Mouse (Mus musculus) splenic B cell, adult 2 months (primary cell): ENCODE measurements around the gene Ifi207.
A peak's percentile ranks its signal among the peaks of the same experiment; 100 is the strongest.
"Not testable (repeated sequence)": the region's sequence is repeated elsewhere in the genome, so short reads cannot be mapped to it uniquely, and the experiment has no call there.

Experiments
- DNase-seq: peaks from one replicate; pipeline ENCODE4 v3.0.0-alpha.2; 2011; ENCODE audit warnings: low read depth, low spot score
- H3K27me3 ChIP-seq: 2 replicates; pipeline ENCODE4 v1.6.1; 2012; ENCODE audit warnings: mild to moderate bottlenecking, low read length, moderate library complexity, mixed read lengths; ENCODE audit not compliant: control insufficient read depth, poor library complexity, insufficient read depth, severe bottlenecking
- H3K36me3 ChIP-seq: 2 replicates; pipeline ENCODE4 v1.6.1; 2012; ENCODE audit warnings: mild to moderate bottlenecking, low read length, moderate library complexity, mixed read lengths; ENCODE audit not compliant: control insufficient read depth, poor library complexity, insufficient read depth, severe bottlenecking

Gene Ifi207

GRCm38 (mm10) chr1:173741656-173742055, at the start of gene Ifi207:
Gene Ifi207, minus strand, starts transcription at chr1:173741747.
- no peaks in the 10 kb centered on the region for H3K27me3 ChIP-seq
- H3K36me3 ChIP-seq, result no peaks in the 10 kb centered on the region
- peak; percentile 13 for DNase-seq

- H3K27me3 ChIP-seq, H3K36me3 ChIP-seq, DNase-seq: not testable (repeated sequence)
These were observed 31.9 kb upstream of the Ifi207 start for GRCm38 (mm10) chr1:173773457-173773856.

- DNase-seq, result peak; percentile 2
- H3K36me3 ChIP-seq, H3K27me3 ChIP-seq: not testable (repeated sequence)
These were observed 25.5 kb upstream of the Ifi207 start, which contains the start of gene Ifi204 for GRCm38 (mm10) chr1:173766848-173767617. Gene Ifi204, minus strand, starts transcription at chr1:173766943.

- H3K27me3 ChIP-seq, H3K36me3 ChIP-seq, DNase-seq: not testable (repeated sequence)
These were observed 18.5 kb upstream of the Ifi207 start for GRCm38 (mm10) chr1:173760032-173760431.

- Histone ChIP-seq H3K36me3 (no peaks in the 10 kb centered on the region), H3K27me3 (no peaks in the 10 kb centered on the region)
- DNase-seq, result peak; percentile 21
These were observed 715 bp upstream of the Ifi207 start for GRCm38 (mm10) chr1:173742262-173742661.

- H3K27me3 ChIP-seq, result no peaks in the 10 kb centered on the region
- DNase-seq, result no peak
- no peaks in the 10 kb centered on the region for H3K36me3 ChIP-seq
These were observed 1.0 kb downstream of the Ifi207 start for GRCm38 (mm10) chr1:173740537-173740936.

GRCm38 (mm10) chr1:173736986-173737385, 4.6 kb downstream of the Ifi207 start:
- peak; percentile 1 for DNase-seq
- Histone ChIP-seq H3K27me3 (no peaks in the 10 kb centered on the region), H3K36me3 (no peaks in the 10 kb centered on the region)

- H3K27me3 ChIP-seq, DNase-seq, H3K36me3 ChIP-seq: not testable (repeated sequence)
These were observed 6.5 kb downstream of the Ifi207 start for GRCm38 (mm10) chr1:173735015-173735414.

- H3K27me3 ChIP-seq, result no peaks in the 10 kb centered on the region
These were observed 8.3 kb downstream of the Ifi207 start for GRCm38 (mm10) chr1:173733219-173733618.

GRCm38 (mm10) chr1:173694270-173694669, 47.3 kb downstream of the Ifi207 start:
- peaks cover 9% of the 10 kb centered on the region for H3K36me3 ChIP-seq
- H3K27me3 ChIP-seq, result no peaks in the 10 kb centered on the region; the same call in 1 of the 2 replicates
- no peak for DNase-seq

More at GRCm38 (mm10) chr1:173733219-173733618, 8.3 kb downstream of the Ifi207 start:
- no peak for DNase-seq
- H3K36me3 ChIP-seq, result no peaks in the 10 kb centered on the region

- H3K27me3 ChIP-seq, H3K36me3 ChIP-seq, DNase-seq: not testable (repeated sequence)
These were observed 62.9 kb downstream of the Ifi207 start for GRCm38 (mm10) chr1:173678605-173679004.

GRCm38 (mm10) chr1:173673458-173674097, 68.0 kb downstream of the Ifi207 start, which contains the start of gene Ifi208:
Gene Ifi208, plus strand, starts transcription at chr1:173673675.
- not testable (repeated sequence) for H3K27me3 ChIP-seq, H3K36me3 ChIP-seq
- peak; percentile 24 for DNase-seq
